Mouse (Mus musculus): ENCODE results near the gene C1qtnf9.

Gene C1qtnf9

GRCm38 (mm10) chr14:60751581-60751980, 16.4 kb upstream of the C1qtnf9 start:
- no peak for DNase-seq (ENCODE audit: low spot score in 2 of 2)

DNA sequence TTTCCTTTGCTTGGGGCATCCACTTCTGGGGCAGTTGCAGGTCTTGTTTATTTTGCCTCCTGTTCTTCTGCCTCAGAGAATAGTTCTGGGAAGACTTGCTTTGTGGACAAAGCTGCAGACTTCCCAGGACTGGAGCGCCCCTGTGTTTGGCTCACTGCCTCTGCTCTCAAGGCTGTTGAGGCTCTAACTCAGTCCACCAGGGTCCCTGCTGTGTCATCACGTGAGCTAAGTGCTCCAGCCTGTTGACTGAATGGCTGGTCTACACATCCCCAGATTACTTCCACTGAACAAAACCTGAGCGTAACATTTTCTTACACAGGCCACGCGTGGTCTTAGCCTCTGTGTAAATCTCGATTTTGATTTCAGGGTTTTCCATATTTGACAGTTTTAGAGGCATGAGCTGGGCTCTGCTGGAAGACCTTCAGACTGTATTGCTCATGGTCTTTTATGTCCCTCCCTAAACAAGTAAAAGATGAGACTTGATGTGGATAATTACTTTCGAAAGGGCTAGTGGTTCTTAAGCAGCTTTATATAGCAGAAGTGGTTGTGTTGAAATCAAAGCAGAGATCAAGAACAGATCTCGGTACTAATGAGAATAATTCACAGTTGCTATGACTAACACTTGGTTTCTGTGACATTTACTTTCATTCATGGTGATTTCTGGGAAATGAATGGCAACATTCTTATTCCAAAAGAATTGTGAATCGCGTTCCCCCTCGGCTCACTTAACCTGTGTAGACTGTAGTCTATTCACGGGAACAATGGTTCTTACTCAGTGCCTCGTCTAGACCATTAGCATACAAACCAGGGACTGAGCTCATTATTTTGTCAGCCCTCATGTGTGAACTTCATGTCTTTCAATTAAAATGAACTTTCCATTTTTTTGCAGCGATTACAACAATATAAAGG, 14.8 kb upstream of the C1qtnf9 start:
- no peak for DNase-seq (ENCODE audit: low spot score in 2 of 2)

GRCm38 (mm10) chr14:60753801-60754126, 14.2 kb upstream of the C1qtnf9 start:
- no peak for DNase-seq (ENCODE audit: low spot score in 2 of 2)

DNA sequence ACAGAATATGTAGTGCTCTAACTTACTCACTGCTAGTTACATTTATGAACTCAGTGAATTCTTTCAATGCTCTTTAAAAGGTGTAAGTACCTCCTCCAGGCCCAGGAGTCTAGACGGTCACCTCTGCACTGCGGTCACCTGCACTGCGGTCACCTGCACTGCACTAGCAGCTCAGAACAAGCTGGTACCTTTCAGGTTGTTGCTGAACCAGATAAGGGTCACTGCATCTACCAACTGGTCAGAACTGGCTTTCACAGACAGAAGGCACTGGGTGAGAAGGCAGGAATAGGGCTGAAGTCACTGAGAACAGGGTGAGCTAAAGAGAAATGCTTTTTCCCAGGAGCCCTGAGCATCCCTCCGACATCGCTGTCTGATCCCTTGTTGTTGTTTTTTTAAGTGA, 13.3 kb upstream of the C1qtnf9 start:
- DNase-seq (ENCODE audit: low spot score in 2 of 2): no peak

DNA sequence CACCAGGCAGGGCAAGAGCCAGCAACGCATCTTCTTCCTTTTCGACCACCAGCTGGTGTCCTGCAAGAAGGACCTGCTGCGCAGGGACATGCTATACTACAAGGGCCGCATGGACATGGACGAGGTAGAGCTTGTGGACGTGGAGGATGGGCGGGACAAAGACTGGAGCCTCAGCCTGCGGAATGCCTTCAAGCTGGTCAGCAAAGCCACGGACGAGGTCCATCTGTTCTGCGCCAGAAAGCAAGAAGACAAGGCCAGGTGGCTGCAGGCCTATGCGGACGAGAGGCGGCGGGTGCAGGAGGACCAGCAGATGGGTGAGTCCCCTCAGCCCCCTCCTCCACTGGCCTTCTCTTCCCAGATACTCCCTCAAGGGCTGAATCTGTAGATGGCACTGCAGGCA, 11.7 kb upstream of the C1qtnf9 start:
- no peak for DNase-seq (ENCODE audit: low spot score in 2 of 2)

DNA sequence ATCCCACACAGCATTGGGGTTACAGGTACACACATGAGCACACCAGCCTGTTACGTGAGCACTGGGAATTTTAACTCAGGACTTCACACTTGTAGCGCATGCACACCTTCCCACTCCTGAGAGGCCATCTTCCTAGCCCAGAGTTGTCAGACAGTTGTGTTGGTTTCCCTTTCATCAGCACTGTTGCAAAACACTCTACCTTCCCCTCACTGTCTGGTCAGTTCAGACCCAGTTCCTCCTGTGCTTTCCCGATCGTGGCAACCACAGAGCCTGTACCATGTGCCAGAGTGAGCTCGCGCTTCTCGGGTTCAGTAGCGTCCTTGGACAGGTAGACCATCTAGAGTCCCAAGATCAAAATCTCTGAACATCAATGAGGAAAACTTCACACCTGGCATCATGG, 10.7 kb upstream of the C1qtnf9 start:
- no peak for DNase-seq (ENCODE audit: low spot score in 2 of 2)

- DNase-seq (ENCODE audit: low spot score in 2 of 2): no peak
These were observed 10.2 kb upstream of the C1qtnf9 start for GRCm38 (mm10) chr14:60757722-60758121.

DNA sequence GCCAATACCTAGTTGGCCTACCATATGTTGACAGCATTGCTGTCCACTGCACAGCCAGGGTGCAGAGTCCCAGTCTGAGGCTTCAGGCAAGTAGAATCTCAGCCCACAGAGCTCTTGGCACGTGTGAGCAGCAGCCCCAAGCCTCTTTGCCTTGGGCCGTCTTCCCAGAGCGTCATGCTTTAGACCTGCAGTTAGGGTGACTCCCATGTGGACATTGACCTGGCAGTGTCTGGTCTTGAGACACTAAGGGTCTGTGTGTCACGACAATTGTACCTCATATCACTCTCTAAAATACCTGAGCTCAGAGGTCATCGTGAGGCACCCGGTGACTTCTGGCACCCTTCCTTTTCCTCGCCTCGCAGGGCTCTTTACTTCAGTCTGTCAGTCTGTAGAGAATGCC, 8.8 kb upstream of the C1qtnf9 start:
- no peak for DNase-seq (ENCODE audit: low spot score in 2 of 2)

DNA sequence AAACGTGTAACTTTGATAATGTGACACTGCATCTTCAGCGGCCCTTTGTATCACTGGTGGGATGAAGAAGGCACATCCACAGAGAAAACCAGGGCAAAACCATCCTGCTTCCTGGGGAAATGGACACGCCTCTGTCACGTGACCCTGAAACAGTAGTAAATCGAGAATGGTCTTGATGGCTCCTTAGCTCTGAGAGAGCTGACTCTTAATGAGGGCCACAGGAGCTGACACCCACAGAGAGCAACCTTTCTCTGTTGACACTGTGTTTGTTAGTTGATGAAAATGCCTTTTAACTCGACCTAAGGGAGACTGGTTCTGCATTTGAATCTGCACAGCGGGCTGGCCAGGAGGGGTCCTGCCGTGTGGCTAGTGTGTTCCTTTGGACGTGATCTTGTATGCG, 6.1 kb upstream of the C1qtnf9 start:
- no peak for DNase-seq (ENCODE audit: low spot score in 2 of 2)

GRCm38 (mm10) chr14:60762754-60763153, 5.2 kb upstream of the C1qtnf9 start:
- DNase-seq (ENCODE audit: low spot score in 2 of 2): peak in 1 of 2 experiments; percentile 57

DNA sequence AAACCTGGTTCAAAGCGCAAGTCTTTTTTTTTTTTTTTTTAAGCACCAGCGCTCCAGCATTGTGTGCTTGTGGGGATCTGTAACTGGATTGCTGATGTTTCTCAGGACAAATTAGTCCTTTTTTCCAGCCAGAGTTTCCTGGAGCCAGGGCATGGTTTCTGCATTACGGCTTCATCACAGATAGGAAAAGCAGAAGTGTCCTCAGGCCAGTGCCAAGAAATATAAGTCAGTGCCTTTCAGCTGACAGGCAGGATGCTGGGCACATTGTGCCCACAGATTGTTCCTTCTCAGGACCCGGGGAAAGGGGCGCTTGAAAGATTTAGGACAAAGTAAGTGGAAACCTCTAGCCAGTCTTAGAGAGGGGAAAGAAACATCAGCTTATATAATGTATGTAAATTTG, 4.2 kb upstream of the C1qtnf9 start:
- DNase-seq (ENCODE audit: low spot score in 2 of 2): peak; percentile 47 to 69

- no peak for DNase-seq (ENCODE audit: low spot score in 2 of 2)
These were observed 3.4 kb upstream of the C1qtnf9 start for GRCm38 (mm10) chr14:60764526-60764925.

DNA sequence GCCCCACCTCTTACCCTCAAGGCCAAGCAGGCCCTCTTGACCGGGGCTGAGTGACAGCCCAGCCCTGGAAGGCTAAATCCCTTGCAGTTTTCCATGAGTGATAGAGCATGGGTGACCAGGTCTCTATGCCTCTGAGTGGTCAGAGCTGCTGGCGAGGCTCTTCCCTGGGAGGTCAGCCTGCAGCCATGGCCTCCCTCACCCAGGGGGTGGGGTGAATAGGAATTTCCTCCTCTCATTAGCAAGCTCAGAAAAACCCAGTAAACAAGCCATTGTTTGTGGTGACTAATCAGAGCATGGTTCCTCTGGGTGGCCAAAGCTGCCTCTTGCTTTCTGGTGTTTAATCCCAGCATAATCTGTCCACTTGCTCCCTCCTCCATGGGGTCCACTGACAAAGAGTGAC, 2.9 kb upstream of the C1qtnf9 start:
- peak; percentile 50 to 67 for DNase-seq (ENCODE audit: low spot score in 2 of 2)

GRCm38 (mm10) chr14:60769340-60769739, 1.4 kb downstream of the C1qtnf9 start:
- peak in 1 of 2 experiments; percentile 44 for DNase-seq (ENCODE audit: low spot score in 2 of 2)

GRCm38 (mm10) chr14:60770594-60770993, 2.7 kb downstream of the C1qtnf9 start:
- no peak for DNase-seq (ENCODE audit: low spot score in 2 of 2)

DNA sequence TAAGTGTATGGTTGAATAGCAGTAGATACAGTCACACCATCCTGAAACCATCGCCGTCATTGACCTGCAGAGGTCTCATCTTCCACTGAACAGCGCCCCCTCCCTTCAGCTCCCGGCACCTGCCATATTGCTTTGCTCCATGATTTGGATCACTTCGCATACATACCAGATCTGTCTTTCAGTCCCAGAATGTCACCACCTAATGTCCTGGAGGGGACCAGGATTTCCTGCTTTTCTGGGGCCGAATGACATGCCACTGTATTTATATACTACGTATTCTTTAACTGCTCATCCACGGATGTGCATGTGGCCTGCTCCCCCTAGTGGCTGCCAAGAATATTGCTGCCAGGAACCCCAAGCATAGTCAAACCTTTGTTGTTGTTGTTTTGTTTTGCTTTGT, 3.1 kb downstream of the C1qtnf9 start:
- DNase-seq (ENCODE audit: low spot score in 2 of 2): peak; percentile 48 to 64

- DNase-seq (ENCODE audit: low spot score in 2 of 2): no peak
These were observed 5.5 kb downstream of the C1qtnf9 start for GRCm38 (mm10) chr14:60773476-60773875.

GRCm38 (mm10) chr14:60776521-60776920, 8.6 kb downstream of the C1qtnf9 start:
- no peak for DNase-seq (ENCODE audit: low spot score in 2 of 2)

GRCm38 (mm10) chr14:60777485-60777919, 9.6 kb downstream of the C1qtnf9 start:
- DNase-seq (ENCODE audit: low spot score in 2 of 2): no peak

DNA sequence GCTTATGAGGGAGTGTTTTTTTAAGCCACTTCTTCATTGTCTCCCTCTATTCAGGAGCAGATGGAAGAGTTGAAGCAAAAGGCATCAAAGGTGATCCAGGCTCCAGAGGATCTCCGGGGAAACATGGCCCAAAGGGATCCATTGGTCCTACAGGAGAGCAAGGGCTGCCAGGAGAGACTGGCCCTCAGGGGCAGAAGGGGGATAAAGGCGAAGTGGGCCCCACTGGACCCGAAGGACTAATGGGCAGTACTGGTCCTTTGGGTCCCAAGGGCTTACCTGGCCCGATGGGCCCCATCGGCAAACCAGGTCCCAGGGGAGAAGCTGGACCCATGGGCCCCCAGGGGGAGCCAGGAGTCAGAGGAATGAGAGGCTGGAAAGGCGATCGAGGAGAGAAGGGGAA, 11.3 kb downstream of the C1qtnf9 start:
- DNase-seq (ENCODE audit: low spot score in 2 of 2): no peak

GRCm38 (mm10) chr14:60782121-60782656, 14.3 kb downstream of the C1qtnf9 start:
- DNase-seq (ENCODE audit: low spot score in 2 of 2): no peak

DNA sequence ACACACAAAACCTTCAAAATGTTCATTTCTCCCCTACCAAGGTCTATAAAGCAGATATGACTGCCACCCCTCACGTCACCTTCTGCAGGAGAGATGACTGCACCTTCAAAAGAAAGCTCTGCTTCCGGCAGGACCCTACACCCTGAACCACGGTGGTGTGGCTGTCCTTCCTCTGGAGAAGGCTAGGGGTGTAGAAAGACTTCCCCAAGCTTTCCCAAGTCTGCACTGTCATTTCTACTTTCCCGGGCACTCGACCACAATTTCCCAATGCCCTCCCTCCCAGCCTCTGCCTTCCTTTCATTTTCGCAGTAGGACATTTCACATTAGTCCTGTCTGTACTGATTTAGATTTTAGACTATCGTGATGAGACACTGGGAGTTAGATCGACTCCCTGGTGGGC, 15.3 kb downstream of the C1qtnf9 start:
- no peak for DNase-seq (ENCODE audit: low spot score in 2 of 2)

Data from heart, adult 9 months (tissue).